13 mouse cellular contexts compared by ENCODE assay signal in genomic region chrX:75777461-75777860, GRCm38 (mm10).
DNase-seq lines count a peak whose midpoint lies in the region; ATAC-seq and TF ChIP-seq lines count a peak whose summit lies in the region.
"Had no signal": no experiment of that assay in that cellular context is flagged by ENCODE, and none has a peak within 500 bp of the region (broad histone marks: within the 10 kb centered on the region; RNA-seq: fewer than 3 reads in every experiment).

No protein-coding gene starts in this region.

- no peaks in the 10 kb centered on the region for H3K4me1 ChIP-seq in kidney, adult 2 months (ENCODE audit: control insufficient read depth, insufficient read depth, low read length)
- H3K4me1 ChIP-seq in liver, embryonic 14.5 days (replicated peaks; ENCODE audit: control insufficient read depth in 2 of 2, insufficient read depth in 2 of 2, low read length in 1 of 2): peaks cover 0 to 2% of the 10 kb centered on the region in 2 experiments; a peak in 2 of 4 replicates
- H3K4me1 ChIP-seq: embryonic facial prominence, embryonic 13.5 days; forebrain, embryonic 15.5 days had no signal

- H3K4me2 ChIP-seq in liver, embryonic 14.5 days (ENCODE audit: low read depth): no peak overlapping the region
- H3K4me2 ChIP-seq: embryonic facial prominence, embryonic 13.5 days; forebrain, embryonic 15.5 days had no signal

- H3K9me3 ChIP-seq in liver, embryonic 14.5 days (ENCODE audit: control insufficient read depth, low read length): no peaks in the 10 kb centered on the region
- H3K9me3 ChIP-seq: embryonic facial prominence, embryonic 13.5 days; forebrain, embryonic 15.5 days had no signal

- no peak for ATAC-seq in liver, embryonic 14.5 days (ENCODE audit: insufficient read depth)
- ATAC-seq: forebrain, embryonic 15.5 days had no signal

- H3K4me3 ChIP-seq in kidney, adult 2 months (ENCODE audit: insufficient read depth, low read depth, low read length): no peak overlapping the region
- H3K4me3 ChIP-seq in liver, embryonic 14.5 days (ENCODE audit: insufficient read depth in 1 of 2, low read depth in 2 of 2, low read length in 2 of 2): no peak overlapping the region
- H3K4me3 ChIP-seq: embryonic facial prominence, embryonic 13.5 days; forebrain, embryonic 15.5 days had no signal

- H3K36me3 ChIP-seq in kidney, adult 2 months (ENCODE audit: control insufficient read depth, insufficient read depth, low read length): no peaks in the 10 kb centered on the region
- H3K36me3 ChIP-seq in liver, embryonic 14.5 days (replicated peaks; ENCODE audit: control insufficient read depth, insufficient read depth, low read depth): no peaks in the 10 kb centered on the region
- H3K36me3 ChIP-seq: embryonic facial prominence, embryonic 13.5 days; forebrain, embryonic 15.5 days had no signal

- TF ChIP-seq EP300 in liver, embryonic 14.5 days (IDR thresholded peaks at IDR 0.05; ENCODE audit: low read depth): no peak

- DNase-seq in adrenal gland, postnatal 14 days: peak; percentile 23
- no peak for DNase-seq in adrenal gland, adult 2 months
- peak; percentile 6 to 42 for DNase-seq in kidney, postnatal 4 days
- DNase-seq in kidney, adult 2 months: no peak
- peak; percentile 11 for DNase-seq in right cerebral cortex, postnatal 14 days
- DNase-seq in right cerebral cortex, postnatal 36 days (ENCODE audit: low spot score in 2 of 2): no peak
- DNase-seq in liver, embryonic 14.5 days (ENCODE audit: low read depth in 3 of 3, low spot score in 3 of 3): no peak
- DNase-seq in ovary, postnatal 14 days (ENCODE audit: low spot score): no peak
- DNase-seq: gastrocnemius, postnatal 36 days; kidney, adult 18-20 months; thymus, adult 18-20 months had no signal

- WGBS in kidney, adult 2 months: 94% methylated on average over 2 of the region's 2 CpGs
- WGBS in liver, embryonic 14.5 days (ENCODE audit: insufficient replicate concordance): 73% methylated on average over 2 of the region's 2 CpGs

- no peak overlapping the region for H3K9ac ChIP-seq in liver, embryonic 14.5 days (replicated peaks)
- H3K9ac ChIP-seq: embryonic facial prominence, embryonic 13.5 days; forebrain, embryonic 15.5 days had no signal

- TF ChIP-seq CTCF in kidney, adult 2 months (conservative IDR thresholded peaks at IDR 0.05; ENCODE audit: insufficient read depth, insufficient read length, low read depth, low read length): no peak
- peak; percentile 51 for TF ChIP-seq CTCF in liver, embryonic 14.5 days (IDR thresholded peaks at IDR 0.05; ENCODE audit: low read depth)

- H3K27me3 ChIP-seq in kidney, adult 2 months (replicated peaks; ENCODE audit: control insufficient read depth, insufficient read depth, low read length): no peaks in the 10 kb centered on the region
- H3K27me3 ChIP-seq in liver, embryonic 14.5 days (ENCODE audit: control insufficient read depth, insufficient read depth, low read length): no peaks in the 10 kb centered on the region
- H3K27me3 ChIP-seq: embryonic facial prominence, embryonic 13.5 days; forebrain, embryonic 15.5 days had no signal

- no peak for TF ChIP-seq POLR2A in kidney, adult 2 months (IDR thresholded peaks at IDR 0.05; ENCODE audit: low read depth, low read length)

- H3K27ac ChIP-seq in kidney, adult 2 months (ENCODE audit: insufficient read depth, low read depth, low read length): no peak overlapping the region
- no peak overlapping the region for H3K27ac ChIP-seq in liver, embryonic 14.5 days
- H3K27ac ChIP-seq: embryonic facial prominence, embryonic 13.5 days; forebrain, embryonic 15.5 days had no signal

Comparison
In these comparisons a context has a peak if more than half of its experiments do, and no peak if none do; other contexts are left out.
1. DNase-seq: peak in adrenal gland, postnatal 14 days (single experiment), kidney, postnatal 4 days (2 of 2) and right cerebral cortex, postnatal 14 days (single experiment); none in adrenal gland, adult 2 months (single experiment), kidney, adult 2 months (single experiment), right cerebral cortex, postnatal 36 days (0 of 2), liver, embryonic 14.5 days (0 of 3) and ovary, postnatal 14 days (single experiment).